Mouse (Mus musculus) forebrain, postnatal 0 days (tissue): ENCODE results near the gene Mreg. TPM values are rescaled to one million over a fixed set of nuclear protein-coding genes. Genes with fewer than 3 reads are reported as not detected.
"Not testable (repeated sequence)": the region's sequence is repeated elsewhere in the genome, so short reads cannot be mapped to it uniquely, and the experiment has no call there.

Experiments
- ATAC-seq: fragments of 200-750 bp; cut with Nextera tagmentation; 2 replicates; pipeline ENCODE4 v1.8.0; 2017; ENCODE audit warnings: mild to moderate bottlenecking, moderate library complexity
- DNase-seq: peaks from one replicate; pipeline ENCODE4 v3.0.0-alpha.2; 2015
- H3K27ac ChIP-seq: fragments of 300-500 bp; sonication (generic); 2 replicates; pipeline ENCODE4 v1.5.1; 2014; ENCODE audit warnings: low read depth, mild to moderate bottlenecking, antibody characterized with exemption, low read length, moderate library complexity, mixed read lengths
- H3K27me3 ChIP-seq: fragments of 300-500 bp; sonication (generic); 2 replicates; pipeline ENCODE4 v1.6.1; 2014; ENCODE audit warnings: mild to moderate bottlenecking, low read length, mixed read lengths; ENCODE audit not compliant: insufficient read depth
- H3K36me3 ChIP-seq: fragments of 300-500 bp; sonication (generic); 2 replicates; pipeline ENCODE4 v1.6.1; 2014; ENCODE audit warnings: mild to moderate bottlenecking, moderate library complexity; ENCODE audit not compliant: insufficient read depth
- H3K4me1 ChIP-seq: fragments of 300-500 bp; sonication (generic); 2 replicates; pipeline ENCODE4 v1.6.1; 2014; ENCODE audit warnings: antibody characterized with exemption; ENCODE audit not compliant: insufficient read depth
- H3K4me2 ChIP-seq: fragments of 300-500 bp; sonication (generic); 2 replicates; pipeline ENCODE4 v1.6.1; 2014; ENCODE audit warnings: low read depth, mild to moderate bottlenecking, moderate library complexity
- H3K4me3 ChIP-seq: fragments of 300-500 bp; sonication (generic); 2 replicates; pipeline ENCODE4 v1.5.1; 2014; ENCODE audit warnings: low read depth, low read length, mixed read lengths
- H3K9ac ChIP-seq: fragments of 300-500 bp; sonication (generic); 2 replicates; pipeline ENCODE4 v1.6.1; 2014; ENCODE audit warnings: mild to moderate bottlenecking
- H3K9me3 ChIP-seq: fragments of 300-500 bp; sonication (generic); 2 replicates; pipeline ENCODE4 v1.6.1; 2016; ENCODE audit warnings: low read length
- CTCF ChIP-seq: sonication (generic); IDR thresholded peaks from 2 replicates; pipeline ENCODE4 v1.5.1; 2016; ENCODE audit warnings: antibody characterized with exemption, control low read depth, low read depth
- WGBS: fragments of 180-500 bp; shearing (Covaris S2); extraction: QIAGEN DNeasy Blood & Tissue Kit; methylation state at CpG from one replicate; pipeline ENCODE4 v1.1.7; 2014; 5-methylcytosine and 5-hydroxymethylcytosine counted together
- polyA plus RNA-seq: library from polyadenylated mRNA; unstranded; fragments of >200 nt; fragmentation: Nextera tagmentation; extraction: Ambion mirVana; gene quantifications from 2 replicates; pipeline ENCODE4 v1.2.1, GENCODE M21; 2015
- total RNA-seq: library from RNA; depleted of rRNA; stranded (reverse); fragments of >200 nt; gene quantifications from 2 replicates; pipeline ENCODE4 v1.2.3, GENCODE M21; 2014

Mreg gene
- total and polyA plus RNA-seq, 2 experiments from 2014 or later, result 1.7 to 1.9 TPM

DNA sequence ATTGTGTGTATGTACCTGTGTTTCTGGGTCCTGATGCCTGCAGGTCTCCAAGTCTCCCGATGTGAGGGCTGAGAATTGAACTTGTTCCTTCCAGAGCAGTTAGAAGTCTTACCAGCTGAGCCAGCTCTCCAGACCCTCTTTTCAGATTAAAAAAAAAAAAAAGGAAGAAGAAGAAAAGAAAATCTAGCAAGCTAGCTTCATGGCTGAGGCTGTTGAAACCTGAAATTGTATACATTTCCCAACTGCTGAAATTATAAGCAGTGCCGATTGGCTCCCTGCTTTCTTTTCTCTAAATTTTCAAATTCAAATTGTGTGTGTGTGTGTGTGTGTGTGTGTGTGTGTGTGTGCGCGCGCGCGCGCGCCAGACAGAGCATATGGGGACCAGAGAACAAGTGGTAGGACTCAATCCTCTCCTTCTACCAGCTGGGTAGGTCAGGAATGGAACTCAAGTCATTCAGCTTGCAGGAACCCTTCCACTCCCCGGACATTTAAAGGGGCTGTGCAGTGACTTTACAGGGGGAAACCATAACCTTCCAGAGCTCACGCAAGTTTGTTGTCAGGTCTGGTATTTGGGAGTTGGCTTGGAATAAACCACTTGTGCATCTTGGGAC lies 41.9 kb upstream of the Mreg start:
- Histone ChIP-seq H3K27me3 (no peaks in the 10 kb centered on the region), H3K4me1 (peaks cover 9% of the 10 kb centered on the region; the same call in 1 of the 2 replicates), H3K4me3 (peak overlapping the region; percentile 40), H3K4me2 (peak overlapping the region; percentile 59), H3K9ac (peak overlapping the region; percentile 67), H3K36me3 (no peaks in the 10 kb centered on the region), H3K27ac (peak overlapping the region; percentile 85), H3K9me3 (no peaks in the 10 kb centered on the region)
- TF ChIP-seq CTCF, result no peak
- ATAC-seq (peak; percentile 30), DNase-seq (peak; percentile 77)
- 29% methylated on average over 11 of the region's 11 CpGs for WGBS

DNA sequence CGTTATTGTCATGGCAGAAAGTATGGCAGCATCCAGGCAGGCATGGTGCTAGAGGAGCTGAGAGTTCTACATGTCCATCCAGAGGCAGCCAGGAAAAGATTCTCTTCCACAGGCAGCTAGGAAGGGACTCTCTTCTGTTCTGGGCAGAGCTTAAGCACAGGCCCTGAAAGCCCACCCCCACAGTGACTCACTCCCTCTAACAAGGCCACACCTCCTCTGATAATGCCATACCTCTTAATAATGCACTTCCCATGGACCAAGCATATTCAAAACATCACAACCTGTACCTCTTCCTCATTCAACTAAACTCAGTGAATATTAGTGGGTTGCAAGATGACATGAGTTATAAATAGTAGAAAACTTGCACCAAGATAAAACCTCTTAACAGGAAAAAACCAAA lies 39.7 kb upstream of the Mreg start:
- Histone ChIP-seq H3K9ac (no peak overlapping the region), H3K9me3 (no peaks in the 10 kb centered on the region), H3K4me1 (peaks cover 9% of the 10 kb centered on the region; the same call in 1 of the 2 replicates), H3K4me3 (no peak overlapping the region), H3K27me3 (no peaks in the 10 kb centered on the region), H3K36me3 (no peaks in the 10 kb centered on the region), H3K4me2 (no peak overlapping the region), H3K27ac (no peak overlapping the region)
- ATAC-seq (no peak), DNase-seq (no peak)
- 73% methylated on average over 1 of the region's 1 CpGs for WGBS
- TF ChIP-seq CTCF, result no peak

DNA sequence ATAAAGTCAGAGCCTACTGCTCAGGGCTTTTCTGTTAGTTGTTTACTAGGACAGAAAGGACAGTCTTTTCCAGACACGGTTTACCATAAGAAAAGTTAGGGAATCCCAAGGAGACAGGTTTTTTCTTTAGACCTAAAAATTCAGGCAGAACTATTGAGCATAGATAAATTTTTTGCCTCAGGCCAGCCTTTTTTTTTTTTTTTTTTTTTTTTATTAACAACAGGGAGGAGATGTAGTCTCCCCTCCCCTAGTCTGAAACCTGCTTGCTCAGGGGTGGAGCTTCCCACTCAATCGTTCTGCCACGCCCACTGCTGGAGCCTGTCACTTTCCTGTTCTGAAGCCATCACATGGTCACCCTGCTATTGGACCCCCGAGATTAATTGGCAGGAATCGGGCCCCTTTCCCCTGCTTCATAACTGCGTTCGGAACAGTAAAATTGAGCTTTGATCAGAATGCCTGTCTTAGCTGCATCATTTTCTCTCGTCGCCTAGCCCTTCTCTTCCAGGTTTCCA lies 36.2 kb upstream of the Mreg start:
- H3K36me3 ChIP-seq, H3K4me3 ChIP-seq, ATAC-seq, H3K4me1 ChIP-seq, H3K27me3 ChIP-seq, H3K9ac ChIP-seq, DNase-seq, H3K4me2 ChIP-seq, H3K9me3 ChIP-seq, H3K27ac ChIP-seq: not testable (repeated sequence)
- 38% methylated on average over 9 of the region's 9 CpGs for WGBS

DNA sequence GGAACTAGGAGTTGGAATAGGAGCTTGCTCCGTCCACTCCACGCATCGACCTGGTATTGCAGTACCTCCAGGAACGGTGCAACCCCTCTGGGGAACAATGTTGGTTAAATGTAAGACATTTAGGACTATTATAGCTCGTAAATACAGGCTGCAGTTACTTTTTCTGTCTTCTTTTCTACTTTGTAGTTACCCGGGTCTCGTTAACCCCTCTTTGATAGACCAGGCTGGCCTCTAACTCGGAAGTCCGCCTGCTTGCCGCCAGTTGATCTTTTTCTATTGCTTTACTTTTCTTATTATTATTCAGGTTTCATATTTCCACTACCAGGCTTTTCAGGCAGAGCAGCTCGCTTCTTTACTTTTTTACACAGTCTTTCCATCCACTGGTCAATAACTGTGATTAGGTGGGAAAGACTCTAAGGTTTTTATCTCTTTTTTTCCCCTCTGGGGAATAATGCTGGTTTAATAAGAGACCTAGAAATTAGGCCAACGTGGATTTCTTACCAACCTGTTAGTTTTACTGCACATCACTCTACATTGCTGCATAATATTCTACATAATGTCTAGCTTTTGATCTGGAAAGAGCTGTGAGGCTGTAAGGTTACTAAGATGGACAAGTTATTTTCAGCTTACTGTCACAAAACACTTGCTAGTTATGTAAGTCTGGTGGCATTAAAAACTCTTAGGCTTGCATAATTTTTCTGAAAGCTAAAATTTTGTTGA lies 32.4 kb upstream of the Mreg start:
- peak; percentile 80; the same call in 1 of the 2 replicates for ATAC-seq

DNA sequence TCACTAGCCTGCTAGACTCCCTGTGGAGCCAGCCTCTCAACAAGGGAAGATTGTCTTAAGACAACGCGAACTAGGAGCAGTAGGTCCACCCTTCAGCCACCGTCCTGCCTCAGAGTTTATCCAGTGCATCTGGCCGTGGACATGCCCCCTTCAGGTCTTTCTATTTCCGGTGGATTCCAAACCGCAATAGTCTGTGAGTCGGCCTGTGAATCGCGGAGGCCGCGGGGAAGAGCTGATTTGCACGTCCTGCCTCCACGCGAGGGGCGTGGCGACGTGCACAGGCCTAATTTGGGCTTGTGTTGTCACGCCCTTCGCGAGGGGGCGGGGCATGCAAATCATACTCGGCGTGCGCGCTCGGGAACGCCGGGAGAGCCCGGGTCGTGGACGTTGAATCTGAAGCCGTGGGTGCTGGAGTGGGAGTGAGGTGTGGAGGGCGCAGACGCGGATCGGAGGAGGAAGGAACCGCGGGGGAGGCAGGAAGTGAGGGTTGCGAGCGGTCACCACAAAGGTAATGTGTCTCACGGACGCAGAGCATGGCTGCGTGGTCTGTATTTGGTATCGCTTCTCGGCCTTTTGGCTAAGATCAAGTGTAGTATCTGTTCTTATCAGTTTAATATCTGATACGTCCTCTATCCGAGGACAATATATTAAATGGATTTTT lies 31.7 kb upstream of the Mreg start:
- Histone ChIP-seq H3K36me3 (no peaks in the 10 kb centered on the region), H3K4me1 (no peaks in the 10 kb centered on the region), H3K27me3 (no peaks in the 10 kb centered on the region), H3K4me2 (peak overlapping the region; percentile 70), H3K9me3 (no peaks in the 10 kb centered on the region), H3K27ac (peak overlapping the region; percentile 97), H3K9ac (peak overlapping the region; percentile 94), H3K4me3 (peak overlapping the region; percentile 48)
- under 1% methylated on average over 47 of the region's 47 CpGs for WGBS
- peak; percentile 23; the same call in 1 of the 2 replicates for TF ChIP-seq CTCF
- DNase-seq (peak; percentile 97), ATAC-seq (peak; percentile 96)

More for the DNA sequence above, 32.4 kb upstream of the Mreg start:
- Histone ChIP-seq H3K4me1 (no peaks in the 10 kb centered on the region), H3K27me3 (no peaks in the 10 kb centered on the region), H3K9ac (peak overlapping the region; percentile 94), H3K4me2 (peak overlapping the region; percentile 70; the same call in 1 of the 2 replicates), H3K36me3 (no peaks in the 10 kb centered on the region), H3K4me3 (peak overlapping the region; percentile 48), H3K27ac (peak overlapping the region; percentile 97; the same call in 1 of the 2 replicates), H3K9me3 (no peaks in the 10 kb centered on the region)
- no peak for TF ChIP-seq CTCF
- peak; percentile 62 for DNase-seq
- 1% methylated on average over 12 of the region's 12 CpGs for whole genome bisulfite sequencing

DNA sequence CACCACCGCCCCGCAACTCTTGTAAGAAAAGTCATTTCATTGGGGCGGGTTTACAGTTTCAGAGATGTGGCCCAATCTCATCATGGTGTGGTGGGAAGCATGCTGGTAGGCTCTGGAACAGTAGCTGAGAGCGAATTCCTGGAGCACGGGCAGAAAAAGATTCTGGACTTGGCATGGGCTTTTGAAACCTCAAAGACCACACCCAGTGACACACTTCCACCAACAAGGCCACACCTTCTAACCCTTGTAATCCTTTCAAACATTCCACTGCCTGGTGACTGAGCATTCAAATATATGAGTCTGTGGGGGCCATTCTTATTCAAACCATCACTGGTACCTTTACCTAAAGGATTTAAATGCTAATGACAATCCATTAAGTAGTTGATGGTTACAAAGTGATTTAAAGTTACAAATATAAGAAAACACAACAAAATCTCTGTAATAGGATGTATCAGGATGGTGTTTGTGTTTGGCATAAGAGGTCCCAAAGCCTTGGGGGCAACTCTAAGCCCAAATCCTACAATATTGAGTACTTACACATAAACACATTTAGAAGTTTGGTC lies 30.6 kb upstream of the Mreg start:
- 87% methylated on average over 5 of the region's 5 CpGs for WGBS
- no peak for DNase-seq
- H3K9ac ChIP-seq, result no peak overlapping the region
- no peak overlapping the region for H3K4me2 ChIP-seq
- no peak for TF ChIP-seq CTCF
- no peaks in the 10 kb centered on the region for H3K27me3 ChIP-seq
- no peak overlapping the region for H3K4me3 ChIP-seq
- no peaks in the 10 kb centered on the region for H3K36me3 ChIP-seq
- no peak for ATAC-seq
- H3K27ac ChIP-seq, result no peak overlapping the region
- H3K4me1 ChIP-seq, result no peaks in the 10 kb centered on the region
- H3K9me3 ChIP-seq, result no peaks in the 10 kb centered on the region

DNA sequence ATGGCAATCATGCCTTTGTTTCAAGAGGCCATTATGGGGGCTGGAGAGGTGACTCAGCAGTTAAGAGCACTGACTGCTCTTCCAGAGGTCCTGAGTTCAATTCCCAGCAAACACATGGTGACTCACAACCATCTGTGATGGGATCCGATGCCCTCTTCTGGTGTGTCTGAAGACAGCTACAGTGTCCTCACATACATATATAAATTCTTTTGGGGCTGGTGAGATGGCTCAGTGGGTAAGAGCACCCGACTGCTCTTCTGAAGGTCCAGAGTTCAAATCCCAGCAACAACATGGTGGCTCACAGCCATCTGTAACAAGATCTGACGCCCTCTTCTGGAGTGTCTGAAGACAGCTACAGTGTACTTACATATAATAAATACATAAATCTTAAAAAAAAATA lies 27.0 kb upstream of the Mreg start:
- not testable (repeated sequence) for H3K4me2 ChIP-seq, H3K27ac ChIP-seq, H3K4me1 ChIP-seq, H3K9me3 ChIP-seq, ATAC-seq, H3K27me3 ChIP-seq, DNase-seq, H3K9ac ChIP-seq, H3K36me3 ChIP-seq, H3K4me3 ChIP-seq
- 85% methylated on average over 3 of the region's 3 CpGs for WGBS
